Mouse (Mus musculus): ENCODE data around the gene Kif5c. TPM values are rescaled to one million over a fixed set of nuclear protein-coding genes. Genes with fewer than 3 reads are reported as not detected.

Kif5c gene
- total and polyA plus RNA-seq, 2 experiments from 2014 or later: 170 to 328 TPM

- ATAC-seq (ENCODE audit: low FRiP score) (no peak), DNase-seq (ENCODE audit: low spot score) (peak; percentile 75)
- Histone ChIP-seq H3K27ac (ENCODE audit: low read depth, low read length) (no peak overlapping the region), H3K9me3 (ENCODE audit: low read length) (no peaks in the 10 kb centered on the region), H3K4me2 (ENCODE audit: low read depth, low read length, poor library complexity, severe bottlenecking) (no peak overlapping the region), H3K36me3 (ENCODE audit: insufficient read depth, low read length) (no peaks in the 10 kb centered on the region), H3K27me3 (ENCODE audit: insufficient read depth, low read length) (no peaks in the 10 kb centered on the region), H3K4me3 (ENCODE audit: low read depth, low read length) (no peak overlapping the region), H3K9ac (replicated peaks; ENCODE audit: low read length, poor library complexity, severe bottlenecking) (no peak overlapping the region), H3K4me1 (ENCODE audit: insufficient read depth, low read length) (peaks cover 17% of the 10 kb centered on the region; the same call in 1 of the 2 replicates)
- no peak for TF ChIP-seq CTCF (IDR thresholded peaks at IDR 0.05)
- 64% methylated on average over 6 of the region's 6 CpGs for WGBS
Measured at GRCm38 (mm10) chr2:49628094-49628705, 9.1 kb downstream of the Kif5c start.

DNA sequence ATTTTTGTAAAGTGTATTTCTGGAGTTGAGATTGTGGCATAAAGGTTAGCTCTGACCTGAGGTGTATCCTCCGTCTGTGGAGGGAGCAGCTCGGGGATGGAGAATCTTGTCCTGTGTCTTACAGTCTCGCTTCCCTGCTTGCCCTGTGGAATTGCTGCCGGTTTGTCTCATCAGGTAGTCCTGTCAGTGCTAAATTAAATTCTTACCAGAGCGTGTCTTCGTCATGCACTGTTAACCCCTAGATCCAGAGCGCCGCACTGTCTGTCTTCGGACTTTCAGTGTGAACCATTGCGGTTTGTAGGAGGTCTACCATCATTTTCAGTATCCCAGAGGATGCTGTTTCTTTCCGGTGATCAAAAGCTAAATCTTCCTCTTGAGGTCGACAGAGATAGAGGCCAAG, 10.1 kb downstream of the Kif5c start:
- no peak for DNase-seq (ENCODE audit: low spot score)
- Histone ChIP-seq H3K36me3 (ENCODE audit: insufficient read depth, low read length) (no peaks in the 10 kb centered on the region), H3K4me1 (ENCODE audit: insufficient read depth, low read length) (peaks cover 24% of the 10 kb centered on the region; the same call in 1 of the 2 replicates), H3K9ac (replicated peaks; ENCODE audit: low read length, poor library complexity, severe bottlenecking) (no peak overlapping the region), H3K27me3 (ENCODE audit: insufficient read depth, low read length) (no peaks in the 10 kb centered on the region), H3K4me2 (ENCODE audit: low read depth, low read length, poor library complexity, severe bottlenecking) (no peak overlapping the region), H3K27ac (ENCODE audit: low read depth, low read length) (no peak overlapping the region), H3K4me3 (ENCODE audit: low read depth, low read length) (no peak overlapping the region), H3K9me3 (ENCODE audit: low read length) (no peaks in the 10 kb centered on the region)
- no peak for TF ChIP-seq CTCF (IDR thresholded peaks at IDR 0.05)
- ATAC-seq (ENCODE audit: low FRiP score): no peak
- 62% methylated on average over 12 of the region's 12 CpGs for WGBS

DNA sequence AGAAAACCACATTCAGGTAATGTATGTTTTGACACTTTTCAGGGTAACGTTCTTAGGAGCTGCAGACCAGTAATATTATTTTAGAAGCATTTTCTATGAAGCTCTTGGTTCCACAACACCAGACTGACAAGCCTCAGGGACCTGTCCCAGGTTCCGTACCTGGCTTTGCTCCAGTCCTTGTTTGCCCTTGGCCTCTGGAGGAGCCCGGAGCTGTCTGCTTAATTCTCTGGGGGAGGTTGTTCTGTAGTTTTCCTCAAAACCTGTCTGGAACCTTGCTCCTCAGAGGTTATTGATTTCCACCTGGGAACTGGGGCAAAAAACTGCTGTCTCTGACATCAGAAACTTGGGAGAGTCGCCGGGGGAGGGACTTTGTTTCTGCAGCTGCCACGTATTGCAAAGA, 11.5 kb downstream of the Kif5c start:
- Histone ChIP-seq H3K27me3 (ENCODE audit: insufficient read depth, low read length) (no peaks in the 10 kb centered on the region), H3K36me3 (ENCODE audit: insufficient read depth, low read length) (no peaks in the 10 kb centered on the region), H3K4me2 (ENCODE audit: low read depth, low read length, poor library complexity, severe bottlenecking) (no peak overlapping the region), H3K27ac (ENCODE audit: low read depth, low read length) (no peak overlapping the region), H3K4me3 (ENCODE audit: low read depth, low read length) (no peak overlapping the region), H3K9me3 (ENCODE audit: low read length) (no peaks in the 10 kb centered on the region), H3K9ac (replicated peaks; ENCODE audit: low read length, poor library complexity, severe bottlenecking) (no peak overlapping the region), H3K4me1 (ENCODE audit: insufficient read depth, low read length) (peaks cover 24% of the 10 kb centered on the region; the same call in 1 of the 2 replicates)
- DNase-seq (ENCODE audit: low spot score): no peak
- WGBS: 89% methylated on average over 6 of the region's 6 CpGs
- no peak for TF ChIP-seq CTCF (IDR thresholded peaks at IDR 0.05)
- no peak for ATAC-seq (ENCODE audit: low FRiP score)

DNA sequence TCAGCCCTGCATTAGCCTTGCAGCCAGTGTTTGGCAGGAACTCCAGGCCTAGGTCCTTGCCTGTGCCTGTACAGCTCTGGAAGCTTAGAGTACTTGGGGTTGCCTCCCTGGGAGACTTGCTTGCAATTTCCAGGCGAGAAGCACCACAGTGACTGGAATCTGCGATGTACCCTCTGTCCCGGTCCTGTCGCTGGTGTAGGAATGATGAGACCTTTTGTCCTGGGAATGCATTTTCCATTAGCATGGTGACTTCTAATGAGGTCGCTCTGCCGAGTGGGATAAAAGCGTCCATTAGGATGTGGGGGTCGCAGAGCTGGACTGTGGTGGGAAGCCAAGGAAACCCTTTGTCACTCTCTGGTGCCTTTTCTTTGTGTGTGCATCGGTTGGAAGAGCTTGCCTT, 14.1 kb downstream of the Kif5c start:
- H3K4me3 ChIP-seq (ENCODE audit: low read depth, low read length): no peak overlapping the region

DNA sequence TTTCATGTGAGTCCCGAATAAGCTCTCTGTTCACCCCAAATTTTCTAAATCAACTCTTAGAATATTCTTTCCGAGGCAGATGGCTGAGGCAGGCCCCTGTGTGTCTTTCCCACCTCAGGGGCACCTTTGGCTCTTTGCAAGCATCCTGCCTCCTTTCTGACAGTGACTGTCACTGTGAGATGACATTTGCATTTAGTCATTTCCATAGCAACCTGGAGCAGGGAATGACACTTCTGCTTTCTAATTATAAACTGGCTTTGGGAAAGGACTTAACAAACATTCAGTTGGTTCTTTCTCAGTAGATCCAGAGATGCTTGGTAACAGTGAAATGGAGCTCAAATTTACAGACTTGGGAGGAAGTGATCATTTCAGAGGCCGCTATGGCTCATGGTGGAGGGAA, 23.7 kb downstream of the Kif5c start:
- Histone ChIP-seq H3K4me2 (ENCODE audit: low read depth, low read length, poor library complexity, severe bottlenecking) (peak overlapping the region; percentile 0; the same call in 1 of the 2 replicates), H3K4me3 (ENCODE audit: low read depth, low read length) (no peak overlapping the region), H3K4me1 (ENCODE audit: insufficient read depth, low read length) (peaks cover 14% of the 10 kb centered on the region; the same call in 1 of the 2 replicates), H3K27ac (ENCODE audit: low read depth, low read length) (no peak overlapping the region), H3K9ac (replicated peaks; ENCODE audit: low read length, poor library complexity, severe bottlenecking) (no peak overlapping the region), H3K36me3 (ENCODE audit: insufficient read depth, low read length) (0 out of 2 replicates have a peak, but pooled peaks cover 2% of the 10 kb centered on the region), H3K27me3 (ENCODE audit: insufficient read depth, low read length) (no peaks in the 10 kb centered on the region), H3K9me3 (ENCODE audit: low read length) (no peaks in the 10 kb centered on the region)
- TF ChIP-seq CTCF (IDR thresholded peaks at IDR 0.05): 0 out of 2 replicates have a peak, but pooled peaks have one; percentile 8
- DNase-seq (ENCODE audit: low spot score): no peak
- no peak for ATAC-seq (ENCODE audit: low FRiP score)
- WGBS: 52% methylated on average over 3 of the region's 3 CpGs

More for the DNA sequence above, 14.1 kb downstream of the Kif5c start:
- DNase-seq (ENCODE audit: low spot score) (peak; percentile 33), ATAC-seq (ENCODE audit: low FRiP score) (peak; percentile 29; the same call in 1 of the 2 replicates)
- 10% methylated on average over 9 of the region's 9 CpGs for WGBS
- peak overlapping the region; percentile 34 for H3K4me2 ChIP-seq (ENCODE audit: low read depth, low read length, poor library complexity, severe bottlenecking)
- no peaks in the 10 kb centered on the region for H3K9me3 ChIP-seq (ENCODE audit: low read length)
- 0 out of 2 replicates have a peak overlapping the region, but pooled peaks have one; percentile 29 for H3K9ac ChIP-seq (replicated peaks; ENCODE audit: low read length, poor library complexity, severe bottlenecking)
- H3K27ac ChIP-seq (ENCODE audit: low read depth, low read length): 0 out of 2 replicates have a peak overlapping the region, but pooled peaks have one; percentile 28
- no peaks in the 10 kb centered on the region for H3K27me3 ChIP-seq (ENCODE audit: insufficient read depth, low read length)
- no peak for TF ChIP-seq CTCF (IDR thresholded peaks at IDR 0.05)
- peaks cover 16% of the 10 kb centered on the region; the same call in 1 of the 2 replicates for H3K4me1 ChIP-seq (ENCODE audit: insufficient read depth, low read length)
- no peaks in the 10 kb centered on the region for H3K36me3 ChIP-seq (ENCODE audit: insufficient read depth, low read length)

DNA sequence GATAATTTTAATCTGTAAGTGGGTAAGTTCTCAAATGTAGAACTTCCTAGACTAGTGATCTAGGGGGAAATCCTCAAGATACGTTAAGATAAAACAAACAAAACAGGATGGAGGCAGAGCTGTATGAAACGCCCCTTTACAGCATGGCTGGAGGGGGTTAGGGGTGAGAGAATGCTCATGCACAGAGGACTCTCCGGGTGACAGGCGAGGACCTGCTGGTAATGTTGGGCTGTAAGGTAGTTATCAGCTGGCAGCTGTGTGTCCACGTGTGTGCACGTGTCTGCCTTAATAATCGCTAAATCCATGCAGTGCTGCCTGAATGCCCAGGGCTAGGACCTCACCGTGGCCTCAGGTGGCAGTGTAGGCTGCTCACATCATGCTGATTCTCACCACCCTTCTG, 24.7 kb downstream of the Kif5c start:
- no peak overlapping the region for H3K4me3 ChIP-seq (ENCODE audit: low read depth, low read length)
- DNase-seq (ENCODE audit: low spot score) (no peak), ATAC-seq (ENCODE audit: low FRiP score) (no peak)
- H3K4me1 ChIP-seq (ENCODE audit: insufficient read depth, low read length): peaks cover 14% of the 10 kb centered on the region; the same call in 1 of the 2 replicates
- no peak for TF ChIP-seq CTCF (IDR thresholded peaks at IDR 0.05)
- 89% methylated on average over 8 of the region's 8 CpGs for WGBS
- H3K27ac ChIP-seq (ENCODE audit: low read depth, low read length): no peak overlapping the region
- no peak overlapping the region for H3K9ac ChIP-seq (replicated peaks; ENCODE audit: low read length, poor library complexity, severe bottlenecking)
- 0 out of 2 replicates have a peak, but pooled peaks cover 2% of the 10 kb centered on the region for H3K36me3 ChIP-seq (ENCODE audit: insufficient read depth, low read length)
- no peaks in the 10 kb centered on the region for H3K9me3 ChIP-seq (ENCODE audit: low read length)
- H3K27me3 ChIP-seq (ENCODE audit: insufficient read depth, low read length): no peaks in the 10 kb centered on the region
- H3K4me2 ChIP-seq (ENCODE audit: low read depth, low read length, poor library complexity, severe bottlenecking): no peak overlapping the region

Data from midbrain, postnatal 0 days (tissue).